Mouse (Mus musculus): Measurements from ENCODE around the gene Tgfbr3.

DNA sequence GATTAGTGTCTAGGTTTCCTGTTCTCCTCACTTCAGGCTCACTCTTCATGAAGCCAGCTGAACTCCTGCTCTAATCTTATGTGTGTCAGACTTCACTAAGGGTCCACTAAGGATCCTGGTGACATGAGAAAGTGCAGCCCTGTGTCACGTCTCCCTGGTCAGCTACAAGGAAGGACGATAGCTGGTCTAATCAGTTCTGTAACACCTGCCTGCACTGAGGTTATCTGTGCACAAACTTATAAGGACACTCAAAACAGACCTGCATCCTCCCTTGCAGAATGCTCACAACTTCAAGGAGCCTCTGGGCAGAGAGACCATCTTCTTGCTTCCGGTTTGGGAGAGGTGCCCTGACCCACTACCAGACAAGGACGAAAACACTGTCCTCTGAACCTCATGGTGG, 107.6 kb downstream of the Tgfbr3 start:
- no peak for TF ChIP-seq CTCF (IDR thresholded peaks at IDR 0.05; ENCODE audit: borderline replicate concordance, control insufficient read depth, extremely low read depth, insufficient read depth, low read length, poor library complexity)
- TF ChIP-seq POLR2A (IDR thresholded peaks at IDR 0.05; ENCODE audit: control insufficient read depth, extremely low read depth, insufficient read depth, low read length, poor library complexity) = no peak
